Mouse (Mus musculus): ENCODE measurements around the gene Morf4l1.
A peak's percentile ranks its signal among the peaks of the same experiment; 100 is the strongest.
"Not testable (repeated sequence)": the region's sequence is repeated elsewhere in the genome, so short reads cannot be mapped to it uniquely, and the experiment has no call there.

The Morf4l1 gene

GRCm38 (mm10) chr9:90113651-90114566 lies 665 bp downstream of the Morf4l1 start:
- DNase-seq (ENCODE audit: low spot score in 2 of 2) = peak; percentile 90 to 91

- no peak for DNase-seq (ENCODE audit: low spot score in 2 of 2)
Measured at GRCm38 (mm10) chr9:90113151-90113550, 1.4 kb downstream of the Morf4l1 start.

- no peak for DNase-seq (ENCODE audit: low spot score in 2 of 2)
Measured at GRCm38 (mm10) chr9:90109386-90109785, 5.2 kb downstream of the Morf4l1 start.

GRCm38 (mm10) chr9:90108272-90108671 lies 6.3 kb downstream of the Morf4l1 start:
- DNase-seq (ENCODE audit: low spot score in 2 of 2) = no peak

GRCm38 (mm10) chr9:90106915-90107314 lies 7.7 kb downstream of the Morf4l1 start:
- DNase-seq (ENCODE audit: low spot score in 2 of 2) = no peak

- DNase-seq (ENCODE audit: low spot score in 2 of 2) = no peak
Measured at GRCm38 (mm10) chr9:90105462-90105861, 9.1 kb downstream of the Morf4l1 start.

- no peak for DNase-seq (ENCODE audit: low spot score in 2 of 2)
Measured at GRCm38 (mm10) chr9:90100760-90101159, 13.8 kb downstream of the Morf4l1 start.

- no peak for DNase-seq (ENCODE audit: low spot score in 2 of 2)
Measured at GRCm38 (mm10) chr9:90098934-90099333, 15.6 kb downstream of the Morf4l1 start.

- no peak for DNase-seq (ENCODE audit: low spot score in 2 of 2)
Measured at GRCm38 (mm10) chr9:90089339-90090104, 25.1 kb downstream of the Morf4l1 start.

- no peak for DNase-seq (ENCODE audit: low spot score in 2 of 2)
Measured at GRCm38 (mm10) chr9:90087906-90088485, 26.6 kb downstream of the Morf4l1 start.

GRCm38 (mm10) chr9:90084766-90085468 lies 29.7 kb downstream of the Morf4l1 start:
- DNase-seq (ENCODE audit: low spot score in 2 of 2) = no peak

GRCm38 (mm10) chr9:90084152-90084551 lies 30.4 kb downstream of the Morf4l1 start:
- no peak for DNase-seq (ENCODE audit: low spot score in 2 of 2)

GRCm38 (mm10) chr9:90082992-90083391 lies 31.6 kb downstream of the Morf4l1 start:
- DNase-seq (ENCODE audit: low spot score in 2 of 2) = no peak

GRCm38 (mm10) chr9:90081961-90082360 lies 32.6 kb downstream of the Morf4l1 start:
- not testable (repeated sequence) for DNase-seq (ENCODE audit: low spot score in 2 of 2)

- DNase-seq (ENCODE audit: low spot score in 2 of 2) = peak; percentile 36 to 69
Measured at GRCm38 (mm10) chr9:90076849-90077461, 37.6 kb downstream of the Morf4l1 start.

- DNase-seq (ENCODE audit: low spot score in 2 of 2) = no peak
Measured at GRCm38 (mm10) chr9:90076131-90076530, 38.4 kb downstream of the Morf4l1 start.

- no peak for DNase-seq (ENCODE audit: low spot score in 2 of 2)
Measured at GRCm38 (mm10) chr9:90075336-90075735, 39.2 kb downstream of the Morf4l1 start.

- DNase-seq (ENCODE audit: low spot score in 2 of 2) = no peak
Measured at GRCm38 (mm10) chr9:90070174-90070573, 44.4 kb downstream of the Morf4l1 start.

GRCm38 (mm10) chr9:90069485-90069884 lies 45.1 kb downstream of the Morf4l1 start:
- DNase-seq (ENCODE audit: low spot score in 2 of 2) = no peak

- no peak for DNase-seq (ENCODE audit: low spot score in 2 of 2)
Measured at GRCm38 (mm10) chr9:90068786-90069185, 45.8 kb downstream of the Morf4l1 start.

GRCm38 (mm10) chr9:90067341-90067740 lies 47.2 kb downstream of the Morf4l1 start:
- no peak for DNase-seq (ENCODE audit: low spot score in 2 of 2)
